ENCODE assay signal across 8 mouse cellular contexts in the genomic region with DNA sequence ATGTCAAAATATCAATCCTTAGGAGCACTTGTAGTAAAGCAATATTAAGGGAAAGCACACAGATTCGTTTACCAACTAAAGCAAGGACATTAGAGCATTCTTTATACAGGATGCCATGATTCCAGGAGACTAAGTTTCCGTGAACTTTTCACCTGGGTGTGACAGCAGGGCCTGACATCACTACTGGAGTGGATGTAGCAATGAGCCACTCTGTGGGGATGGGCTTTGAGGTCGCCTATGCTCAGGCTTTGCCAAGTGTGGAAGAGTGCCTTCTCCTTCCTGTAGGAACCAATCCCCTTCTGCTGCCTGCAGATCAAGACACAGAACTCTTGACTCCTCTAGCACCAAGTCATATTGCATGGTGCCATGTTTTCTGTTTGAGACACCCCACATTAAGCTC.
DNase-seq lines count a peak whose midpoint lies in the region; ATAC-seq and TF ChIP-seq lines count a peak whose summit lies in the region.
"Not testable (repeated sequence)": the region's sequence is repeated elsewhere in the genome, so short reads cannot be mapped to it uniquely, and the experiment has no call there.

No protein-coding gene starts in this region.

- not testable (repeated sequence) for TF ChIP-seq CTCF in CH12.LX (conservative IDR thresholded peaks at IDR 0.05 in 1 of 2, IDR thresholded peaks at IDR 0.05 in 1 of 2; ENCODE audit: low read depth in 2 of 2, low read length in 2 of 2); liver, adult 2 months (IDR thresholded peaks at IDR 0.05; ENCODE audit: low read depth, low read length)

- H3K27me3 ChIP-seq in CH12.LX (replicated peaks); intestine, embryonic 14.5 days (replicated peaks; ENCODE audit: control insufficient read depth, insufficient read depth, low read length); liver, adult 2 months (ENCODE audit: control insufficient read depth, insufficient read depth, low read length): not testable (repeated sequence)

- DNase-seq in CH12.LX (ENCODE audit: extremely low read depth) (peak; percentile 10), R1 (ENCODE audit: low read depth, low spot score) (peak; percentile 59)
- not testable (repeated sequence) for DNase-seq in ES-E14 (ENCODE audit: low read depth, low spot score)
- peak; percentile 86 for DNase-seq in heart, adult 11 months
- peak; percentile 4 for DNase-seq in induced T-regulatory cell, adult 2 months (ENCODE audit: low read depth)
- peak; percentile 20 for DNase-seq in intestine, embryonic 14.5 days (ENCODE audit: low spot score)
- DNase-seq in liver, adult 2 months (ENCODE audit: extremely low read depth, low read depth, low spot score): peak; percentile 50

- not testable (repeated sequence) for H3K79me2 ChIP-seq in CH12.LX (replicated peaks; ENCODE audit: control insufficient read depth, extremely low read depth, insufficient read depth, poor library complexity, severe bottlenecking); liver, adult 2 months (ENCODE audit: control insufficient read depth, insufficient read depth, low read length)

- H3K4me1 ChIP-seq in CH12.LX (ENCODE audit: control insufficient read depth in 1 of 2, insufficient read depth in 2 of 2); ES-E14 (ENCODE audit: control insufficient read depth in 2 of 2, insufficient read depth in 2 of 2, low read length in 2 of 2, poor library complexity in 1 of 2); brown adipose tissue, adult 24 weeks (ENCODE audit: control insufficient read depth, insufficient read depth, insufficient read length, low read length); intestine, embryonic 14.5 days (replicated peaks; ENCODE audit: control insufficient read depth, insufficient read depth, low read length): not testable (repeated sequence)
- peaks cover 10% of the 10 kb centered on the region for H3K4me1 ChIP-seq in liver, adult 2 months (ENCODE audit: control insufficient read depth, insufficient read depth, low read length)

- in situ Hi-C loops in CH12.LX (cut with MboI; ENCODE audit: low pct_ligation_motif_present, low pct_unique_long_range_greater_than_20kb, low sequenced_read_pairs); ES-E14 (cut with MboI; ENCODE audit: low sequenced_read_pairs in 2 of 2, unreplicated experiment in 2 of 2): not testable (repeated sequence)

- not testable (repeated sequence) for ATAC-seq in intestine, embryonic 14.5 days (replicated peaks; ENCODE audit: low FRiP score, low TSS enrichment, low read depth)

- H3K27ac ChIP-seq in CH12.LX (ENCODE audit: insufficient read depth, low read depth): peak overlapping the region; percentile 1; the same call in 1 of the 2 replicates
- 0 out of 2 replicates have a peak overlapping the region, but pooled peaks have one; percentile 1 for H3K27ac ChIP-seq in ES-E14 (ENCODE audit: insufficient read depth, low read depth, low read length, poor library complexity, severe bottlenecking)
- peak overlapping the region; percentile 26 for H3K27ac ChIP-seq in brown adipose tissue, adult 24 weeks (replicated peaks; ENCODE audit: low read depth, low read length)
- H3K27ac ChIP-seq in intestine, embryonic 14.5 days (ENCODE audit: low read depth); liver, adult 2 months (replicated peaks; ENCODE audit: insufficient read depth, low read depth, low read length): not testable (repeated sequence)

- dilution Hi-C loops in CH12.LX (cut with MboI; ENCODE audit: extremely low pct_ligation_motif_present, extremely low pct_unique_long_range_greater_than_20kb, low sequenced_read_pairs): not testable (repeated sequence)

- not testable (repeated sequence) for TF ChIP-seq EP300 in CH12.LX (IDR thresholded peaks at IDR 0.05; ENCODE audit: low read length)

- H3K36me3 ChIP-seq in CH12.LX (replicated peaks in 1 of 2; ENCODE audit: control insufficient read depth in 1 of 2, insufficient read depth in 1 of 2, low read length in 1 of 2); ES-E14 (ENCODE audit: control insufficient read depth, insufficient read depth, low read length, poor library complexity, severe bottlenecking); intestine, embryonic 14.5 days (ENCODE audit: control insufficient read depth, insufficient read depth, low read length); liver, adult 2 months (ENCODE audit: control insufficient read depth, insufficient read depth, low read length): not testable (repeated sequence)

- WGBS in intestine, embryonic 14.5 days: 78% methylated on average over 3 of the region's 3 CpGs
- WGBS in liver, adult 2 months: 72% methylated on average over 3 of the region's 3 CpGs

- TF ChIP-seq RAD21 in CH12.LX (IDR thresholded peaks at IDR 0.05; ENCODE audit: low read depth, low read length): not testable (repeated sequence)

- H3K9ac ChIP-seq in CH12.LX (ENCODE audit: insufficient read depth, low read depth): peak overlapping the region; percentile 61
- H3K9ac ChIP-seq in ES-E14 (ENCODE audit: insufficient read depth, low read depth, low read length, poor library complexity, severe bottlenecking); intestine, embryonic 14.5 days (ENCODE audit: low read length); liver, adult 2 months (ENCODE audit: low read depth, low read length): not testable (repeated sequence)

- not testable (repeated sequence) for H3K4me3 ChIP-seq in CH12.LX (replicated peaks in 1 of 3; ENCODE audit: low read depth in 2 of 3, low read length in 2 of 3, poor library complexity in 1 of 3); ES-E14 (ENCODE audit: insufficient read depth in 1 of 2, low read depth in 1 of 2, low read length in 2 of 2, poor library complexity in 1 of 2, severe bottlenecking in 1 of 2); brown adipose tissue, adult 24 weeks (ENCODE audit: insufficient read depth, low read depth, low read length); intestine, embryonic 14.5 days (ENCODE audit: low read depth, low read length); liver, adult 2 months (ENCODE audit: insufficient read depth, low read depth, low read length)

- peak overlapping the region; percentile 56 for H3K4me2 ChIP-seq in CH12.LX (ENCODE audit: insufficient read depth, low read depth, poor library complexity, severe bottlenecking)
- not testable (repeated sequence) for H3K4me2 ChIP-seq in intestine, embryonic 14.5 days (ENCODE audit: low read length)

- H3K9me3 ChIP-seq in CH12.LX (replicated peaks; ENCODE audit: low read length); ES-E14 (ENCODE audit: control insufficient read depth, insufficient read depth, low read depth, low read length); intestine, embryonic 14.5 days (ENCODE audit: control insufficient read depth, low read length): not testable (repeated sequence)

- TF ChIP-seq POLR2A in CH12.LX (IDR thresholded peaks at IDR 0.05; ENCODE audit: low read depth, low read length); liver, adult 2 months (IDR thresholded peaks at IDR 0.05; ENCODE audit: extremely low read depth, insufficient read depth, low read length): not testable (repeated sequence)
